In genomic region chr3:98236266-98236665, GRCm38 (mm10) we compare ENCODE assay signal across 34 mouse cellular contexts. TPM values are rescaled to one million over a fixed set of nuclear protein-coding genes. Genes with fewer than 3 reads are reported as not detected.
DNase-seq lines count a peak whose midpoint lies in the region; ATAC-seq and TF ChIP-seq lines count a peak whose summit lies in the region.
"Had no signal": no experiment of that assay in that cellular context is flagged by ENCODE, and none has a peak within 500 bp of the region (broad histone marks: within the 10 kb centered on the region; RNA-seq: fewer than 3 reads in every experiment).

No protein-coding gene starts in this region.

- 26% methylated on average over 6 of the region's 6 CpGs for WGBS in liver, adult 2 months
- 69% methylated on average over 6 of the region's 6 CpGs for WGBS in stomach, embryonic 14.5 days

- H3K9ac ChIP-seq in liver, adult 2 months (ENCODE audit: low read depth, low read length): no peak overlapping the region
- H3K9ac ChIP-seq in stomach, embryonic 14.5 days (replicated peaks; ENCODE audit: low read depth, low read length): no peak overlapping the region
- H3K9ac ChIP-seq: forebrain, embryonic 13.5 days; heart, embryonic 15.5 days; hindbrain, embryonic 12.5 days; midbrain, embryonic 12.5 days had no signal

- no peaks in the 10 kb centered on the region for H3K9me3 ChIP-seq in stomach, embryonic 14.5 days (ENCODE audit: control insufficient read depth, low read depth, low read length)
- H3K9me3 ChIP-seq: forebrain, embryonic 13.5 days; heart, embryonic 10.5 days; heart, embryonic 15.5 days; hindbrain, embryonic 12.5 days; midbrain, embryonic 12.5 days had no signal

- no peak for TF ChIP-seq POLR2A in liver, adult 2 months (IDR thresholded peaks at IDR 0.05; ENCODE audit: extremely low read depth, insufficient read depth, low read length)

- H3K27ac ChIP-seq in liver, adult 2 months (replicated peaks; ENCODE audit: insufficient read depth, low read depth, low read length): peak overlapping the region; percentile 73
- H3K27ac ChIP-seq in stomach, embryonic 14.5 days (ENCODE audit: low read length): no peak overlapping the region
- H3K27ac ChIP-seq: forebrain, embryonic 13.5 days; heart, embryonic 10.5 days; heart, embryonic 15.5 days; hindbrain, embryonic 12.5 days; midbrain, embryonic 12.5 days had no signal

- peaks cover 6% of the 10 kb centered on the region for H3K4me1 ChIP-seq in liver, adult 2 months (ENCODE audit: control insufficient read depth, insufficient read depth, low read length)
- H3K4me1 ChIP-seq in stomach, embryonic 14.5 days (ENCODE audit: control insufficient read depth, insufficient read depth, low read length): no peaks in the 10 kb centered on the region
- H3K4me1 ChIP-seq: forebrain, embryonic 13.5 days; heart, embryonic 15.5 days; hindbrain, embryonic 12.5 days; midbrain, embryonic 12.5 days had no signal

- H3K27me3 ChIP-seq in liver, adult 2 months (ENCODE audit: control insufficient read depth, insufficient read depth, low read length): no peaks in the 10 kb centered on the region
- no peaks in the 10 kb centered on the region for H3K27me3 ChIP-seq in stomach, embryonic 14.5 days (ENCODE audit: control insufficient read depth, insufficient read depth, low read length)
- H3K27me3 ChIP-seq: forebrain, embryonic 13.5 days; heart, embryonic 15.5 days; hindbrain, embryonic 12.5 days; midbrain, embryonic 12.5 days had no signal

- ATAC-seq in stomach, embryonic 14.5 days (ENCODE audit: insufficient number of reproducible peaks, insufficient read depth, low FRiP score, low read depth): peak; percentile 69; the same call in 1 of the 2 replicates
- ATAC-seq: forebrain, embryonic 13.5 days had no signal

- DNase-seq in liver, adult 2 months (ENCODE audit: extremely low read depth, low read depth, low spot score): peak; percentile 80
- no peak for DNase-seq in liver
- peak; percentile 21 for DNase-seq in testis, postnatal 10 days (ENCODE audit: low spot score)
- no peak for DNase-seq in testis, postnatal 14 days (ENCODE audit: low spot score)
- no peak for DNase-seq in lung, postnatal 4 days
- no peak for DNase-seq in heart, adult 11 months
- DNase-seq: adrenal gland, postnatal 10 days; cerebellum, adult 9-10 months; cerebellum, postnatal 36 days; gastrocnemius, postnatal 14 days; kidney, adult 18-20 months; kidney, postnatal 4 days; left cerebral cortex, postnatal 4 days; lung, adult 2 months; lung, postnatal 10 days; retina, postnatal 1 day; right cerebral cortex, postnatal 14 days; thymus, postnatal 14 days had no signal

- H3K79me2 ChIP-seq in liver, adult 2 months (ENCODE audit: control insufficient read depth, insufficient read depth, low read length): no peaks in the 10 kb centered on the region

- no peak for TF ChIP-seq CTCF in liver, adult 2 months (IDR thresholded peaks at IDR 0.05; ENCODE audit: low read depth, low read length)

- H3K4me3 ChIP-seq in liver, adult 2 months (ENCODE audit: insufficient read depth, low read depth, low read length): no peak overlapping the region
- H3K4me3 ChIP-seq in stomach, embryonic 14.5 days (ENCODE audit: low read depth, low read length): no peak overlapping the region
- H3K4me3 ChIP-seq: forebrain, embryonic 13.5 days; heart, embryonic 10.5 days; heart, embryonic 15.5 days; hindbrain, embryonic 12.5 days; midbrain, embryonic 12.5 days had no signal

- H3K36me3 ChIP-seq in liver, adult 2 months (ENCODE audit: control insufficient read depth, insufficient read depth, low read length): no peaks in the 10 kb centered on the region
- no peaks in the 10 kb centered on the region for H3K36me3 ChIP-seq in stomach, embryonic 14.5 days (ENCODE audit: control insufficient read depth, insufficient read depth, low read length)
- H3K36me3 ChIP-seq: G1E; heart, embryonic 10.5 days; heart, embryonic 15.5 days; hindbrain, embryonic 12.5 days; midbrain, embryonic 12.5 days had no signal

- no peak overlapping the region for H3K4me2 ChIP-seq in stomach, embryonic 14.5 days (replicated peaks; ENCODE audit: low read depth, low read length)
- H3K4me2 ChIP-seq: forebrain, embryonic 13.5 days; heart, embryonic 15.5 days; hindbrain, embryonic 12.5 days; midbrain, embryonic 12.5 days had no signal

RNA-seq across cellular contexts. Expression of gene Reg4, which starts 14.3 kb away (rescaled TPM):
- 0.37 TPM in 1 of 2 replicates, not detected in the other for total RNA-seq in liver, adult 2 months (2014; rRNA removed)
- not detected in 2 replicates for polyA plus RNA-seq in liver, adult 2 months (2012; rRNA removed)
- not detected in 2 replicates for polyA plus RNA-seq in stomach, embryonic 14.5 days (2014; fragmentation: Nextera tagmentation; extraction: Ambion mirVana)
- total RNA-seq: adrenal gland, postnatal 10 days; G1E; gastrocnemius, postnatal 14 days; granulocyte monocyte progenitor cell, adult 5-6 weeks; heart, postnatal 25 days; layer of hippocampus, adult 8-10 months; layer of hippocampus, postnatal 25 days; left cerebral cortex, adult 8-10 months; left cerebral cortex, postnatal 4 days; monocyte, adult 5-6 weeks had no signal
- polyA plus RNA-seq: embryonic facial prominence, embryonic 11.5 days; forebrain, embryonic 13.5 days; G1E; heart, embryonic 10.5 days; heart, embryonic 15.5 days; hindbrain, embryonic 12.5 days; limb, embryonic 14.5 days; lung, adult 2 months; midbrain, embryonic 12.5 days; neural tube, embryonic 14.5 days had no signal

RNA-seq across cellular contexts. Expression of gene Hmgcs2, which starts 44.0 kb away (rescaled TPM):
- 687 and 765 TPM in 2 replicates for total RNA-seq in liver, adult 2 months (2014; rRNA removed)
- 1,077 and 1,098 TPM in 2 replicates for polyA plus RNA-seq in liver, adult 2 months (2012; rRNA removed)
- polyA plus RNA-seq in stomach, embryonic 14.5 days (2014; fragmentation: Nextera tagmentation; extraction: Ambion mirVana): 12.2 and 16.1 TPM in 2 replicates
- total RNA-seq: G1E; granulocyte monocyte progenitor cell, adult 5-6 weeks; monocyte, adult 5-6 weeks had no signal
- polyA plus RNA-seq: G1E had no signal

Comparison
In these comparisons a context has a peak if more than half of its experiments do, and no peak if none do; other contexts are left out.
1. DNase-seq: peak in liver, adult 2 months (single experiment) and testis, postnatal 10 days (single experiment); none in liver (single experiment), testis, postnatal 14 days (single experiment), lung, postnatal 4 days (0 of 2) and heart, adult 11 months (single experiment).
2. RNA of gene Hmgcs2, which starts 44.0 kb away (polyA plus RNA-seq): 1,077 to 1,098 TPM in liver, adult 2 months; 12.2 to 16.1 TPM in stomach, embryonic 14.5 days; every median in the first group is over 10 times any median in the second.